Mouse (Mus musculus) bone marrow macrophage, adult 2 months (primary cell): ENCODE measurements around the gene Sla2.

Source experiments
- CTCF ChIP-seq: IDR thresholded peaks from 2 replicates; pipeline ENCODE4 v1.5.1; 2012; ENCODE audit warnings: low read depth, mild to moderate bottlenecking, low read length, moderate library complexity
- POLR2A ChIP-seq: IDR thresholded peaks from 2 replicates; pipeline ENCODE4 v1.6.1; 2012; ENCODE audit warnings: mild to moderate bottlenecking, low read depth, low read length, borderline replicate concordance

- TF ChIP-seq CTCF (no peak), POLR2A (no peak)
Measured at GRCm38 (mm10) chr2:156929519-156930120, 42.6 kb upstream of the Sla2 start.
